Mouse (Mus musculus) midbrain, postnatal 0 days (tissue): ENCODE data around the gene Nop16. TPM values are rescaled to one million over a fixed set of nuclear protein-coding genes. Genes with fewer than 3 reads are reported as not detected.

Source experiments
- ATAC-seq: fragments of 200-750 bp; cut with Nextera tagmentation; 2 replicates; pipeline ENCODE4 v1.8.0; 2017; ENCODE audit warnings: moderate number of reproducible peaks, mild to moderate bottlenecking, moderate TSS enrichment, moderate library complexity; ENCODE audit not compliant: low FRiP score
- DNase-seq: peaks from one replicate; pipeline ENCODE4 v3.0.0-alpha.2; 2015; ENCODE audit warnings: low spot score
- H3K27ac ChIP-seq: fragments of 300-500 bp; sonication (generic); 2 replicates; pipeline ENCODE4 v1.5.1; 2014; ENCODE audit warnings: low read depth, mild to moderate bottlenecking, low read length, mixed read lengths
- H3K27me3 ChIP-seq: fragments of 300-500 bp; sonication (generic); 2 replicates; pipeline ENCODE4 v1.6.1; 2014; ENCODE audit warnings: low read length, control low read depth, mixed read lengths; ENCODE audit not compliant: insufficient read depth
- H3K36me3 ChIP-seq: fragments of 300-500 bp; sonication (generic); 2 replicates; pipeline ENCODE4 v1.6.1; 2014; ENCODE audit warnings: low read length, control low read depth, mixed read lengths; ENCODE audit not compliant: insufficient read depth
- H3K4me1 ChIP-seq: fragments of 300-500 bp; sonication (generic); 2 replicates; pipeline ENCODE4 v1.6.1; 2014; ENCODE audit warnings: mild to moderate bottlenecking, control low read depth, antibody characterized with exemption, low read length, mixed read lengths; ENCODE audit not compliant: insufficient read depth
- H3K4me2 ChIP-seq: fragments of 300-500 bp; sonication (generic); 2 replicates; pipeline ENCODE4 v1.6.1; 2014; ENCODE audit warnings: low read depth, mild to moderate bottlenecking, low read length, mixed read lengths; ENCODE audit not compliant: poor library complexity, severe bottlenecking
- H3K4me3 ChIP-seq: fragments of 300-500 bp; sonication (generic); 2 replicates; pipeline ENCODE4 v1.5.1; 2014; ENCODE audit warnings: low read depth, mild to moderate bottlenecking, low read length, moderate library complexity
- H3K9ac ChIP-seq: fragments of 300-500 bp; sonication (generic); replicated peaks from 2 replicates; pipeline ENCODE4 v1.6.1; 2014; ENCODE audit warnings: mild to moderate bottlenecking, low read length, moderate library complexity, mixed read lengths; ENCODE audit not compliant: poor library complexity, severe bottlenecking
- H3K9me3 ChIP-seq: fragments of 300-500 bp; sonication (generic); 2 replicates; pipeline ENCODE4 v1.6.1; 2016; ENCODE audit warnings: low read length, control low read depth
- CTCF ChIP-seq: IDR thresholded peaks from 2 replicates; pipeline ENCODE4 v1.5.1; 2016; ENCODE audit warnings: antibody characterized with exemption, mild to moderate bottlenecking
- WGBS: fragments of 180-500 bp; shearing (Covaris S2); extraction: QIAGEN DNeasy Blood & Tissue Kit; methylation state at CpG from one replicate; pipeline ENCODE4 v1.1.7; 2014; 5-methylcytosine and 5-hydroxymethylcytosine counted together
- polyA plus RNA-seq: library from polyadenylated mRNA; unstranded; fragments of >200 nt; fragmentation: Nextera tagmentation; extraction: Ambion mirVana; gene quantifications from 2 replicates; pipeline ENCODE4 v1.2.1, GENCODE M21; 2015
- total RNA-seq: library from RNA; depleted of rRNA; stranded (reverse); fragments of >200 nt; gene quantifications from 2 replicates; pipeline ENCODE4 v1.2.3, GENCODE M21; 2014

Nop16 gene
- total and polyA plus RNA-seq, 2 experiments from 2014 or later = 26.7 to 53.8 TPM

- ATAC-seq = peak; percentile 73
- WGBS = 12% methylated on average over 44 of the region's 45 CpGs
- H3K9me3 ChIP-seq = no peaks in the 10 kb centered on the region
Observed at GRCm38 (mm10) chr13:54564232-54565200, 25.4 kb downstream of the Nop16 start.

GRCm38 (mm10) chr13:54562562-54562961, 27.3 kb downstream of the Nop16 start:
- no peak overlapping the region for H3K27ac ChIP-seq
- no peak overlapping the region for H3K4me2 ChIP-seq
- peaks cover 38% of the 10 kb centered on the region for H3K36me3 ChIP-seq
- H3K9ac ChIP-seq = no peak overlapping the region
- no peaks in the 10 kb centered on the region for H3K27me3 ChIP-seq
- no peak overlapping the region for H3K4me3 ChIP-seq
- TF ChIP-seq CTCF = no peak
- no peaks in the 10 kb centered on the region for H3K9me3 ChIP-seq
- no peaks in the 10 kb centered on the region for H3K4me1 ChIP-seq
- WGBS = 77% methylated on average over 7 of the region's 7 CpGs
- no peak for ATAC-seq
- DNase-seq = no peak

More at GRCm38 (mm10) chr13:54564232-54565200, 25.4 kb downstream of the Nop16 start:
- no peaks in the 10 kb centered on the region for H3K27me3 ChIP-seq
- TF ChIP-seq CTCF = no peak
- DNase-seq = peak; percentile 27
- H3K36me3 ChIP-seq = peaks cover 23% of the 10 kb centered on the region
- H3K27ac ChIP-seq = peak overlapping the region; percentile 87
- peak overlapping the region; percentile 94 for H3K4me3 ChIP-seq
- no peaks in the 10 kb centered on the region for H3K4me1 ChIP-seq
- H3K4me2 ChIP-seq = peak overlapping the region; percentile 79
- H3K9ac ChIP-seq = peak overlapping the region; percentile 97

- ATAC-seq = no peak
- TF ChIP-seq CTCF = no peak
Observed at GRCm38 (mm10) chr13:54560608-54561007, 29.3 kb downstream of the Nop16 start.

GRCm38 (mm10) chr13:54559656-54560055, 30.2 kb downstream of the Nop16 start:
- no peak for TF ChIP-seq CTCF
- ATAC-seq = no peak
- H3K36me3 ChIP-seq = peaks cover 53% of the 10 kb centered on the region

More at GRCm38 (mm10) chr13:54560608-54561007, 29.3 kb downstream of the Nop16 start:
- WGBS = 94% methylated on average over 7 of the region's 7 CpGs
- no peaks in the 10 kb centered on the region for H3K27me3 ChIP-seq
- no peaks in the 10 kb centered on the region for H3K9me3 ChIP-seq
- H3K4me3 ChIP-seq = no peak overlapping the region
- no peak overlapping the region for H3K4me2 ChIP-seq
- no peak for DNase-seq
- H3K27ac ChIP-seq = no peak overlapping the region
- no peak overlapping the region for H3K9ac ChIP-seq
- H3K4me1 ChIP-seq = no peaks in the 10 kb centered on the region
- H3K36me3 ChIP-seq = peaks cover 53% of the 10 kb centered on the region

GRCm38 (mm10) chr13:54557652-54558051, 32.2 kb downstream of the Nop16 start:
- WGBS = 94% methylated on average over 1 of the region's 1 CpGs
- Histone ChIP-seq H3K9me3 (no peaks in the 10 kb centered on the region), H3K36me3 (peaks cover 70% of the 10 kb centered on the region), H3K4me2 (no peak overlapping the region), H3K27me3 (no peaks in the 10 kb centered on the region), H3K4me1 (no peaks in the 10 kb centered on the region), H3K27ac (no peak overlapping the region), H3K4me3 (no peak overlapping the region), H3K9ac (no peak overlapping the region)
- DNase-seq (no peak), ATAC-seq (no peak)
- TF ChIP-seq CTCF = no peak

More at GRCm38 (mm10) chr13:54559656-54560055, 30.2 kb downstream of the Nop16 start:
- WGBS = 100% methylated on average over 2 of the region's 2 CpGs
- H3K9ac ChIP-seq = no peak overlapping the region
- no peaks in the 10 kb centered on the region for H3K4me1 ChIP-seq
- no peak overlapping the region for H3K4me2 ChIP-seq
- no peaks in the 10 kb centered on the region for H3K27me3 ChIP-seq
- H3K27ac ChIP-seq = no peak overlapping the region
- no peaks in the 10 kb centered on the region for H3K9me3 ChIP-seq
- no peak for DNase-seq
- no peak overlapping the region for H3K4me3 ChIP-seq

GRCm38 (mm10) chr13:54556796-54557195, 33.1 kb downstream of the Nop16 start:
- DNase-seq (peak; percentile 32), ATAC-seq (no peak)
- no peak overlapping the region for H3K27ac ChIP-seq
- H3K4me1 ChIP-seq = no peaks in the 10 kb centered on the region
- H3K9ac ChIP-seq = no peak overlapping the region
- no peaks in the 10 kb centered on the region for H3K9me3 ChIP-seq
- peaks cover 66% of the 10 kb centered on the region for H3K36me3 ChIP-seq
- 86% methylated on average over 3 of the region's 3 CpGs for WGBS
- H3K4me3 ChIP-seq = no peak overlapping the region
- no peak overlapping the region for H3K4me2 ChIP-seq
- no peak for TF ChIP-seq CTCF
- no peaks in the 10 kb centered on the region for H3K27me3 ChIP-seq
